Mouse (Mus musculus): ENCODE results near the gene Serpinf1. TPM values are rescaled to one million over a fixed set of nuclear protein-coding genes. Genes with fewer than 3 reads are reported as not detected.

Gene Serpinf1
- polyA plus RNA-seq, 1 experiment, result 43.4 TPM

DNA sequence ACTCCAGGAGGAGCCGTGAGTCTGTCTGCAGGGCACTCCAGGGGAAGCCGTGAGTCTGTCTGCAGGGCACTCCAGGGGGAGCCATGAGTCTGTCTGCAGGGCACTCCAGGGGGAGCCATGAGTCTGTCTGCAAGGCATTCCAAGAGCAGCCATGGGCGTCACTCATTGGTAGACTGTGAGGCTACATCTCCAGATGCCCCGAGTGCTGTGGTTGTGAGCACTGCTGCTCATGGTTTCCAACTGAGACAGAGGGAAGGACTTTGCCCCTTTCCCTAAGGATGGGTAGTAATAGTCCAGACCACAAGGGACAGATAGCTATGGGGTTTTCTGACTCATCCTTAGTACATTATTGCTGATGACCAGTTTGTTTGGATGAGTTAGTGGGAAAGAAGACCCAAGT lies 16.4 kb downstream of the Serpinf1 start:
- DNase-seq, result no peak
- no peak overlapping the region for H3K4me3 ChIP-seq (ENCODE audit: control insufficient read depth, insufficient read depth, low read length)
- no peaks in the 10 kb centered on the region for H3K36me3 ChIP-seq (ENCODE audit: control insufficient read depth, insufficient read depth, low read length)
- no peak overlapping the region for H3K27ac ChIP-seq (ENCODE audit: control insufficient read depth, insufficient read depth, low read length)
- peaks cover 18% of the 10 kb centered on the region for H3K4me1 ChIP-seq (replicated peaks; ENCODE audit: control insufficient read depth, insufficient read depth, low read length)
- 90% methylated on average over 4 of the region's 4 CpGs for WGBS
- H3K27me3 ChIP-seq (ENCODE audit: control insufficient read depth, insufficient read depth, low read length), result no peaks in the 10 kb centered on the region
- TF ChIP-seq CTCF (IDR thresholded peaks at IDR 0.05; ENCODE audit: borderline replicate concordance, control insufficient read depth, extremely low read depth, insufficient read depth, low read length, poor library complexity) (no peak), POLR2A (IDR thresholded peaks at IDR 0.05; ENCODE audit: control insufficient read depth, extremely low read depth, insufficient read depth, low read length, poor library complexity) (no peak)

- H3K4me1 ChIP-seq (replicated peaks; ENCODE audit: control insufficient read depth, insufficient read depth, low read length), result peaks cover 5% of the 10 kb centered on the region
- no peak for DNase-seq
- H3K4me3 ChIP-seq (ENCODE audit: control insufficient read depth, insufficient read depth, low read length), result no peak overlapping the region
- H3K27me3 ChIP-seq (ENCODE audit: control insufficient read depth, insufficient read depth, low read length), result no peaks in the 10 kb centered on the region
- TF ChIP-seq CTCF (IDR thresholded peaks at IDR 0.05; ENCODE audit: borderline replicate concordance, control insufficient read depth, extremely low read depth, insufficient read depth, low read length, poor library complexity) (no peak), POLR2A (IDR thresholded peaks at IDR 0.05; ENCODE audit: control insufficient read depth, extremely low read depth, insufficient read depth, low read length, poor library complexity) (no peak)
- H3K36me3 ChIP-seq (ENCODE audit: control insufficient read depth, insufficient read depth, low read length), result no peaks in the 10 kb centered on the region; the same call in 1 of the 2 replicates
- WGBS, result 96% methylated on average over 6 of the region's 6 CpGs
- H3K27ac ChIP-seq (ENCODE audit: control insufficient read depth, insufficient read depth, low read length), result no peak overlapping the region
Observed at GRCm38 (mm10) chr11:75404801-75405200, 17.7 kb downstream of the Serpinf1 start.

DNA sequence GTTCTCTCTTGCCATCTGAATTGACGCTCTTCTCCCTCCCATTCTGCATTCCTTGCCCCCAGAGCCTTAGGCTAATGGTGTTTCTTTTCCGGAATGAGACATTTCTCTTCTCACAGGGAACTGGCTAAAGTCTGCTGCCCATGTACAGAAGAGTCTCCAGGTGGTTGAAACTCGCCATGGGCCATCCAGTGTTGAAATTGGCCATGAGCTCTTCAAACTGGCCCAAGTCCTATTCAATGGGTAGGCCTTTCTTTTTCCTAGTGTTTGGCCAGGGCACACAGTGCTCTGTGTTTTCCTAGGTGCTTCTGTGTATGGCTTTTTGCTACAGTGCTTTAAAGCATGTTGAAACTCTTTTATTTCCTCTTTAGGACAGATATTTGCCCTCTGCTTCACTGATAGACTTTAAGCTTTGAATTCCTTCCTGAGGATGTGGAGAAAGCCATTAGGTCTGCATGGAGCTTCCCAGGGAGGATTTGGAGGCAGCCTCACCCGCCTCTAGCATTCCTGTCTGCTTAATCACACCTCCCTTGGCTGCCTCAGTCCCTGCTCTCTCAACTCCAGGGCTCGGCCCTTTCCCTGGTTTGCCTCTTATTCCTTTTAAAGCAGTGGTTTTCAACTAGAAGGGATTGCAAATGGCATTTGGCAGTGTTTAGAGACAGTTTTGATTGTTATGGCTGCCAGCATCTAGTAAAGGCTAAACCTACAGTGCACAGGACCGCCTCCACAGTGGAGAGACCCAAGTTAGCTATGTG lies 19.0 kb downstream of the Serpinf1 start:
- Histone ChIP-seq H3K4me3 (ENCODE audit: control insufficient read depth, insufficient read depth, low read length) (no peak overlapping the region), H3K4me1 (replicated peaks; ENCODE audit: control insufficient read depth, insufficient read depth, low read length) (no peaks in the 10 kb centered on the region), H3K27ac (ENCODE audit: control insufficient read depth, insufficient read depth, low read length) (no peak overlapping the region), H3K36me3 (ENCODE audit: control insufficient read depth, insufficient read depth, low read length) (no peaks in the 10 kb centered on the region; the same call in 1 of the 2 replicates), H3K27me3 (ENCODE audit: control insufficient read depth, insufficient read depth, low read length) (no peaks in the 10 kb centered on the region)
- DNase-seq, result no peak
- TF ChIP-seq CTCF (IDR thresholded peaks at IDR 0.05; ENCODE audit: borderline replicate concordance, control insufficient read depth, extremely low read depth, insufficient read depth, low read length, poor library complexity) (no peak), POLR2A (IDR thresholded peaks at IDR 0.05; ENCODE audit: control insufficient read depth, extremely low read depth, insufficient read depth, low read length, poor library complexity) (no peak)
- 95% methylated on average over 6 of the region's 6 CpGs for WGBS

DNA sequence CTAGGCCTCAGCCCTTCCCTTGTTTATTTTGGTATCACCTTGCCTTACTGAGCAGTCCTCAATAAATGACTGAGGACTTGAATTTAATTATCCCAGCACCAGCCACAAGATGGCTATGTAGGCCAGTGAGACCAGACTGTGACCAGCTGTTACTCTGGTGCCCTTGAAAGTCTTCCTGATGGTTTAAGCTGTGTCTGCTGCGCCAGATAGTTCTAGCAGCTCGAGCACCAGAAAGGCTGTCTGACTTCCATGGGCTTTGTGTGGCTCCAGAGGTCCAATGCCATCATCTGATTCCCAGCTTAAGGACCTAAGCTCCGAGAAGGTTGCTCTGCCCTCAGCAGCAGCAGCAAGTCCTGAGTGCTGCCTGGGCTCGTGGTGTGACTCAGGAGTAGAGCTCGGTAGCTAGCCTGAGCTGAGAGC lies 20.2 kb downstream of the Serpinf1 start:
- TF ChIP-seq CTCF (IDR thresholded peaks at IDR 0.05; ENCODE audit: borderline replicate concordance, control insufficient read depth, extremely low read depth, insufficient read depth, low read length, poor library complexity) (no peak), POLR2A (IDR thresholded peaks at IDR 0.05; ENCODE audit: control insufficient read depth, extremely low read depth, insufficient read depth, low read length, poor library complexity) (no peak)
- WGBS, result 75% methylated on average over 5 of the region's 5 CpGs
- Histone ChIP-seq H3K4me1 (replicated peaks; ENCODE audit: control insufficient read depth, insufficient read depth, low read length) (no peaks in the 10 kb centered on the region), H3K4me3 (ENCODE audit: control insufficient read depth, insufficient read depth, low read length) (no peak overlapping the region), H3K27ac (ENCODE audit: control insufficient read depth, insufficient read depth, low read length) (no peak overlapping the region), H3K36me3 (ENCODE audit: control insufficient read depth, insufficient read depth, low read length) (no peaks in the 10 kb centered on the region; the same call in 1 of the 2 replicates), H3K27me3 (ENCODE audit: control insufficient read depth, insufficient read depth, low read length) (no peaks in the 10 kb centered on the region)
- peak; percentile 19 for DNase-seq

DNA sequence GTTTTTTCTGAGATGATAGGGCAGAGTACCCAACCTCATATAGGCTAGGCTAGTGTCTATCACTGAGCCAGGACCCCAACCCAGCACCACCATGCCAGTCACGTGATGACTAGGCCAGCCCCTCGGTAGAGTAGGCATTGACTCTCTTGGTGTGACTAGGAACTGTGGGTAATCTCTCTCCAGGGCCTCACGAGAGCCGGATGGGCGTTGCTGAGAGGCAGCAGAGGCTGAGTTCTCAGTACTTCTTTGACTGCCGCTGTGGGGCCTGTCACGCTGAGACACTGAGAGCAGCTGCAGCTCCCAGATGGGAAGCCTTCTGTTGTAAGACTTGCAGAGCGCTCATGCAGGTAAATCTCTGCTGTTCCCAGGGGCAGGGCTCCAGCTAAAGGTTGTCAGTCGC lies 22.4 kb downstream of the Serpinf1 start:
- DNase-seq, result no peak
- TF ChIP-seq POLR2A (IDR thresholded peaks at IDR 0.05; ENCODE audit: control insufficient read depth, extremely low read depth, insufficient read depth, low read length, poor library complexity), result no peak
- TF ChIP-seq CTCF (IDR thresholded peaks at IDR 0.05; ENCODE audit: borderline replicate concordance, control insufficient read depth, extremely low read depth, insufficient read depth, low read length, poor library complexity), result no peak
- no peaks in the 10 kb centered on the region for H3K4me1 ChIP-seq (replicated peaks; ENCODE audit: control insufficient read depth, insufficient read depth, low read length)
- H3K27ac ChIP-seq (ENCODE audit: control insufficient read depth, insufficient read depth, low read length), result no peak overlapping the region
- H3K36me3 ChIP-seq (ENCODE audit: control insufficient read depth, insufficient read depth, low read length), result no peaks in the 10 kb centered on the region; the same call in 1 of the 2 replicates
- H3K4me3 ChIP-seq (ENCODE audit: control insufficient read depth, insufficient read depth, low read length), result no peak overlapping the region
- 93% methylated on average over 9 of the region's 9 CpGs for WGBS
- no peaks in the 10 kb centered on the region for H3K27me3 ChIP-seq (ENCODE audit: control insufficient read depth, insufficient read depth, low read length)

DNA sequence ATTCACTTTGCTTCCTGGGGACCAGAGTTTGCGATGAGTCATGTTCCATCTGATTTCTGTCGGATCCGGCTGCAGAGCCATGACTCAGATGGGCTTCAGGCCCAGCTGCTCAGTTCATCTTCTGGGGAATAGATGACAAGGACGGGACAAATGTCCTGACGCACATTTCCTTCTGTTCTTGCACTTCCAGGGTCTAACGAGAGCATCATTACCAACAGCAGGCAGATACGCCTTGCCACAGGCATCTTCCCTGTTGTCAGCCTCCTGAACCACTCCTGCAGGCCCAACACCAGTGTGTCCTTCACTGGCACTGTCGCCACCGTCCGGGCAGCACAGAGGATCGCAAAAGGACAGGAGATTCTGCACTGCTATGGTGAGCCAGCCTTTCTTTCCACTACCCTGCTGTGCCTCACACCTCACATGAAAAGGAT lies 23.1 kb downstream of the Serpinf1 start:
- no peak for DNase-seq
- no peaks in the 10 kb centered on the region for H3K27me3 ChIP-seq (ENCODE audit: control insufficient read depth, insufficient read depth, low read length)
- no peak overlapping the region for H3K4me3 ChIP-seq (ENCODE audit: control insufficient read depth, insufficient read depth, low read length)
- WGBS, result 96% methylated on average over 11 of the region's 11 CpGs
- H3K36me3 ChIP-seq (ENCODE audit: control insufficient read depth, insufficient read depth, low read length), result no peaks in the 10 kb centered on the region; the same call in 1 of the 2 replicates
- H3K4me1 ChIP-seq (replicated peaks; ENCODE audit: control insufficient read depth, insufficient read depth, low read length), result no peaks in the 10 kb centered on the region
- H3K27ac ChIP-seq (ENCODE audit: control insufficient read depth, insufficient read depth, low read length), result no peak overlapping the region
- TF ChIP-seq CTCF (IDR thresholded peaks at IDR 0.05; ENCODE audit: borderline replicate concordance, control insufficient read depth, extremely low read depth, insufficient read depth, low read length, poor library complexity) (no peak), POLR2A (IDR thresholded peaks at IDR 0.05; ENCODE audit: control insufficient read depth, extremely low read depth, insufficient read depth, low read length, poor library complexity) (no peak)
